Mouse (Mus musculus): ENCODE results near the gene Fktn.
"Not testable (repeated sequence)": the region's sequence is repeated elsewhere in the genome, so short reads cannot be mapped to it uniquely, and the experiment has no call there.

Gene Fktn

GRCm38 (mm10) chr4:53713704-53714050 lies at the start of gene Fktn:
TSS of gene Fktn (plus strand) at chr4:53713998.
- DNase-seq (ENCODE audit: inconsistent ontology term), result no peak

GRCm38 (mm10) chr4:53682092-53682491 lies 31.7 kb upstream of the Fktn start:
- DNase-seq (ENCODE audit: inconsistent ontology term), result no peak

GRCm38 (mm10) chr4:53688965-53689364 lies 24.8 kb upstream of the Fktn start:
- DNase-seq (ENCODE audit: inconsistent ontology term), result no peak

GRCm38 (mm10) chr4:53691418-53691817 lies 22.4 kb upstream of the Fktn start:
- DNase-seq (ENCODE audit: inconsistent ontology term), result no peak

GRCm38 (mm10) chr4:53709166-53709565 lies 4.6 kb upstream of the Fktn start:
- DNase-seq (ENCODE audit: inconsistent ontology term), result not testable (repeated sequence)

GRCm38 (mm10) chr4:53710021-53710420 lies 3.8 kb upstream of the Fktn start:
- DNase-seq (ENCODE audit: inconsistent ontology term), result no peak

GRCm38 (mm10) chr4:53710555-53711328 lies 3.1 kb upstream of the Fktn start:
- DNase-seq (ENCODE audit: inconsistent ontology term), result no peak

- peak; percentile 92 for DNase-seq (ENCODE audit: inconsistent ontology term)
These were observed 435 bp downstream of the Fktn start for GRCm38 (mm10) chr4:53714051-53714814.

GRCm38 (mm10) chr4:53715977-53716376 lies 2.2 kb downstream of the Fktn start:
- DNase-seq (ENCODE audit: inconsistent ontology term), result no peak

- DNase-seq (ENCODE audit: inconsistent ontology term), result no peak
These were observed 3.7 kb downstream of the Fktn start for GRCm38 (mm10) chr4:53717546-53717945.

- DNase-seq (ENCODE audit: inconsistent ontology term), result no peak
These were observed 4.5 kb downstream of the Fktn start for GRCm38 (mm10) chr4:53718261-53718660.

- peak; percentile 61 for DNase-seq (ENCODE audit: inconsistent ontology term)
These were observed 8.7 kb downstream of the Fktn start for GRCm38 (mm10) chr4:53722506-53722905.

- DNase-seq (ENCODE audit: inconsistent ontology term), result not testable (repeated sequence)
These were observed 12.3 kb downstream of the Fktn start for GRCm38 (mm10) chr4:53726100-53726499.

GRCm38 (mm10) chr4:53728121-53728520 lies 14.3 kb downstream of the Fktn start:
- no peak for DNase-seq (ENCODE audit: inconsistent ontology term)

GRCm38 (mm10) chr4:53738956-53739616 lies 25.3 kb downstream of the Fktn start:
- DNase-seq (ENCODE audit: inconsistent ontology term), result peak; percentile 14

- no peak for DNase-seq (ENCODE audit: inconsistent ontology term)
These were observed 36.0 kb downstream of the Fktn start for GRCm38 (mm10) chr4:53749831-53750230.

- no peak for DNase-seq (ENCODE audit: inconsistent ontology term)
These were observed 36.8 kb downstream of the Fktn start for GRCm38 (mm10) chr4:53750391-53751120.

GRCm38 (mm10) chr4:53757030-53757429 lies 43.2 kb downstream of the Fktn start:
- DNase-seq (ENCODE audit: inconsistent ontology term), result no peak

GRCm38 (mm10) chr4:53758764-53759163 lies 45.0 kb downstream of the Fktn start:
- DNase-seq (ENCODE audit: inconsistent ontology term), result no peak

GRCm38 (mm10) chr4:53759678-53760077 lies 45.9 kb downstream of the Fktn start:
- no peak for DNase-seq (ENCODE audit: inconsistent ontology term)

GRCm38 (mm10) chr4:53762501-53762900 lies 48.7 kb downstream of the Fktn start:
- DNase-seq (ENCODE audit: inconsistent ontology term), result no peak

All from Muller cell, postnatal 12 days (primary cell).